16 mouse cellular contexts compared by ENCODE assay signal in the genomic region with DNA sequence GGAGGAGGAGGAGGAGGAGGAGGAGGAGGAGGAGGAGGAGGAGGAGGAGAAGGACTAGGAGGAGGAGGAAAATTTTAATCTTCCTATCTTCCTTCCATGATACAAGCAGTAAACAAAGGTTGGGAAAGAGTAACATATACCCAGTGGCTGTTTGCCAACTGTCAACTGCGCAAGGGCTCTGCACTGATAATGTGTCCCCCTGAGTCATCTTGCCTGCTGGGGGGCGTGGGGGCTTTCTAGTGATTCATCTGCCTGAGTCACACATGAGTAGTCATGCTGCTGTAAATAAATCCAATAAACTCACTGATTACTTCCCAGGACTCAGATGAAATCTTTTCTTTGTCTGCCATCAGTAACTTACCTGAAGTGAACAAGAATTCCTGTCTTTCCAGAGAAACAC.
DNase-seq lines count a peak whose midpoint lies in the region; TF ChIP-seq lines count a peak whose summit lies in the region.
"Had no signal": no experiment of that assay in that cellular context is flagged by ENCODE, and none has a peak within 500 bp of the region (broad histone marks: within the 10 kb centered on the region; RNA-seq: fewer than 3 reads in every experiment).

No protein-coding gene starts in this region.

- intact Hi-C loops in left cerebral cortex, adult 2 months (cut with DNase I) = no loop called here

- TF ChIP-seq CTCF in left cerebral cortex, adult 2 months (IDR thresholded peaks at IDR 0.05) = no peak

- no peak overlapping the region for H3K4me3 ChIP-seq in left cerebral cortex, adult 2 months
- H3K4me3 ChIP-seq: forebrain, embryonic 15.5 days; limb, embryonic 13.5 days; neural tube, embryonic 12.5 days had no signal

- H3K27ac ChIP-seq in left cerebral cortex, adult 2 months = no peak overlapping the region
- H3K27ac ChIP-seq: forebrain, embryonic 15.5 days; limb, embryonic 13.5 days; neural tube, embryonic 12.5 days had no signal

- peak; percentile 32 to 48 for DNase-seq in right cerebral cortex, adult 2 months (ENCODE audit: low spot score in 2 of 2)
- DNase-seq in right cerebral cortex, postnatal 10 days (ENCODE audit: low spot score in 2 of 2) = no peak
- peak; percentile 83 for DNase-seq in adrenal gland, adult 2 months
- DNase-seq in left cerebral cortex, adult 2 months (ENCODE audit: extremely low spot score in 1 of 2, low spot score in 2 of 2) = peak; percentile 17 to 23
- peak; percentile 37 to 46 for DNase-seq in urinary bladder, postnatal 36 days (ENCODE audit: low spot score in 2 of 2)
- DNase-seq in thymus, postnatal 25 days = no peak
- no peak for DNase-seq in thymus, postnatal 10 days (ENCODE audit: low spot score in 2 of 2)
- no peak for DNase-seq in lung, postnatal 10 days
- DNase-seq: cerebellum, adult 18-20 months; gastrocnemius, postnatal 14 days; heart, postnatal 4 days; retina, postnatal 1 day; thymus, adult 2 months had no signal

Comparison
In these comparisons a context has a peak if more than half of its experiments do, and no peak if none do; other contexts are left out.
1. DNase-seq: peak in right cerebral cortex, adult 2 months (2 of 2), adrenal gland, adult 2 months (single experiment), left cerebral cortex, adult 2 months (2 of 2) and urinary bladder, postnatal 36 days (2 of 2); none in right cerebral cortex, postnatal 10 days (0 of 2), thymus, postnatal 25 days (single experiment), thymus, postnatal 10 days (0 of 2) and lung, postnatal 10 days (single experiment).